Mouse (Mus musculus): ENCODE data around the gene Tbxa2r.

DNA sequence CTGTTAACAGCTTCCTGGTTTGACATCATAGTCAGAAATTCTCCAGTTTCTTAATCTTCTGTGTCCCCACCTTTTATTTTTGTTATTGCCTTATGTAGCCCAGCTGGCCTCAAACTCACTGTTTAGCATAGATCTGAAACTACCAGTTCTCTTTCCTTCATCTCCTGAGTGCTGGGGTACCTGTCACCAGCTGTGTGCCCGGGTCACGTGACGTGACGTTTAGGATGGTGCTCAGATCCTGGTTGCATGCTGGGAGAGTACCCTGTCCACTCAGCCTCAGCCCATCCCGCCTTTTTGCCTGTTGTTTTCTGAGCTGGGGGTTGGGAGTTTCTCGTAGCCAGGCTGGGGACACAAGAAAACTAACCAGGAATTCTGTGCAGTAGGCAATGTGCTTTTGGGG lies 31.3 kb upstream of the Tbxa2r start:
- no peak for TF ChIP-seq POLR2A (IDR thresholded peaks at IDR 0.05; ENCODE audit: extremely low read depth, insufficient read depth, low read length)
- TF ChIP-seq CTCF (IDR thresholded peaks at IDR 0.05; ENCODE audit: low read depth, low read length) = no peak
